Mouse (Mus musculus) myocyte (in vitro differentiated cells): ENCODE measurements at regions not wholly inside any gene's neighbourhood (a gene's known extent, or its start where the extent isn't known, plus 50 kb on each side); places are given as distances from the start of the nearest gene placed in this dataset.

Source experiments
- CEBPB ChIP-seq: IDR thresholded peaks from 2 replicates; pipeline ENCODE4 v1.6.1; 2011; ENCODE audit warnings: mild to moderate bottlenecking, moderate library complexity; ENCODE audit not compliant: poor library complexity, insufficient read depth, severe bottlenecking
- E2F4 ChIP-seq: IDR thresholded peaks from one replicate; pipeline ENCODE4 v1.6.1; 2011; ENCODE audit warnings: mild to moderate bottlenecking, control low read depth, moderate library complexity; ENCODE audit not compliant: insufficient read depth
- MAX ChIP-seq: IDR thresholded peaks from one replicate; pipeline ENCODE4 v1.6.1; 2011; ENCODE audit warnings: low read depth, mild to moderate bottlenecking, control low read depth
- MYOD1 ChIP-seq, 3 experiments: IDR thresholded peaks; one replicate each; pipeline ENCODE4 v1.6.1; 2011; ENCODE audit warnings: control low read depth in 2 of 3, low read depth in 2 of 3, mild to moderate bottlenecking in 2 of 3, moderate library complexity in 1 of 3; ENCODE audit not compliant: insufficient read length in 2 of 3, control insufficient read depth in 1 of 3
- MYOG ChIP-seq, 3 experiments: IDR thresholded peaks; one replicate each; pipeline ENCODE4 v1.6.1; 2011; ENCODE audit warnings: control low read depth in 2 of 3, low read depth in 2 of 3, mild to moderate bottlenecking in 2 of 3; ENCODE audit not compliant: insufficient read length in 2 of 3, control insufficient read depth in 1 of 3, insufficient read depth in 1 of 3
- POLR2A ChIP-seq: IDR thresholded peaks from one replicate; pipeline ENCODE4 v1.6.1; 2011; ENCODE audit warnings: low read depth, mild to moderate bottlenecking, control low read depth, moderate library complexity; ENCODE audit not compliant: insufficient read length
- POLR2AphosphoS2 ChIP-seq: IDR thresholded peaks from one replicate; pipeline ENCODE4 v1.6.1; 2011; ENCODE audit warnings: low read depth, control low read depth; ENCODE audit not compliant: insufficient read length
- REST ChIP-seq: IDR thresholded peaks from one replicate; pipeline ENCODE4 v1.6.1; 2011; ENCODE audit warnings: mild to moderate bottlenecking, control low read depth, moderate library complexity; ENCODE audit not compliant: insufficient read depth, insufficient read length
- SRF ChIP-seq: IDR thresholded peaks from one replicate; pipeline ENCODE4 v1.6.1; 2011; ENCODE audit warnings: low read depth; ENCODE audit not compliant: control insufficient read depth, insufficient read length
- TCF12 ChIP-seq: IDR thresholded peaks from one replicate; pipeline ENCODE4 v1.6.1; 2011; ENCODE audit warnings: mild to moderate bottlenecking, control low read depth; ENCODE audit not compliant: poor library complexity, insufficient read depth, severe bottlenecking
- USF1 ChIP-seq: IDR thresholded peaks from one replicate; pipeline ENCODE4 v1.6.1; 2011; ENCODE audit warnings: low read depth, mild to moderate bottlenecking, control low read depth, moderate library complexity

DNA sequence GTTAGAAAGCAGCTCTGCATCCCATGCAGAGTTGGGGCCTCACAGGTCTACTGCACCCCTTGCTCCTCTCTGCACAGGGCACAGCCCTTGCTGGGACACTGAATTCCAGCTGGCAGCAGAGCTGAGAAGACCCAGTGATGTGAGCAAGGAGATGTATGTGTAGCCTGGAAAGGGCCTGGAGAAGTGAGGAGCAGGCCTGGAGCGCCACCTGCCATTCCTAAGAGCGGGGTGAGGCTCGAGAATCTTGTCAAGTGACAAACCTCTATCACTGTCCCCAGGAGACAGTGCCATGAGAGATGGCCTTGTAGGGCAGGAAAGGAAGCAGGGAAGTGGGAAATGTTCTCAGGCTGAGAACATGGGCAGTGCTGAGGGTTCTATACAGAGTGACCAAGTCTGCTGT is 59.6 kb upstream of the Lgalsl start:
- TF ChIP-seq POLR2A, result no peak
- TF ChIP-seq MAX, result no peak
- no peak for TF ChIP-seq E2F4
- no peak for TF ChIP-seq CEBPB
- TF ChIP-seq POLR2AphosphoS2, result no peak
- no peak for TF ChIP-seq REST
- TF ChIP-seq MYOG (IDR thresholded peaks at IDR 0.05; ENCODE audit: control insufficient read depth in 1 of 3, insufficient read depth in 1 of 3, insufficient read length in 2 of 3, low read depth in 2 of 3), result no peak
- TF ChIP-seq MYOD1 (IDR thresholded peaks at IDR 0.05; ENCODE audit: control insufficient read depth in 1 of 3, insufficient read length in 2 of 3, low read depth in 2 of 3), result no peak
- no peak for TF ChIP-seq USF1
- TF ChIP-seq TCF12, result no peak
- no peak for TF ChIP-seq SRF
